Mouse (Mus musculus): ENCODE results near the gene Plpp4.

DNA sequence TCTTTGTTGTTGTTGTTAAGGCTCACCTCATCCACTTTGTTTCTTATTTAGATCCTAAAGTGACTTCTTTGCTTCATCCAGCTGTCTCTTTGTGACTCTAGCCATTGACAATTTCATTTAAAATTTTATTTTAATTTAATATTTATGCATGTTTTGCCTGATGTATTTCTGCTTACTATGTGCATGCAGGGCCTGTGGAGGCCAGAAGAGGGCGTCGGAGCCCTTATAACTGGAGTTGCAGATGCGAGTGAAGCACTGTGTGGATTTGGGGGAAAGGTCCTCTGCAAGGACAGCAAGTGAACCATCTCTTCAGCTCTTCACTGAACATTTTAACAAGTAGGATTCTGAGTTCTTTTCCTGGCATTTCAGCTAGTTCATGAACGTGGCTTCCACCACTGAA lies 172.0 kb downstream of the Plpp4 start:
- no peak for TF ChIP-seq CTCF (IDR thresholded peaks at IDR 0.05; ENCODE audit: low read depth)
- TF ChIP-seq EP300 (IDR thresholded peaks at IDR 0.05; ENCODE audit: low read depth): no peak
